Mouse (Mus musculus) forebrain, embryonic 12.5 days (tissue): ENCODE results near the gene Abtb2. TPM values are rescaled to one million over a fixed set of nuclear protein-coding genes. Genes with fewer than 3 reads are reported as not detected.

ENCODE experiments used
- ATAC-seq: fragments of 200-750 bp; cut with Nextera tagmentation; 2 replicates; pipeline ENCODE4 v1.8.0; 2017; ENCODE audit warnings: moderate TSS enrichment; ENCODE audit not compliant: low FRiP score
- H3K27ac ChIP-seq: fragments of 300-500 bp; sonication (generic); 2 replicates; pipeline ENCODE4 v1.5.1; 2016; ENCODE audit warnings: mild to moderate bottlenecking
- H3K27me3 ChIP-seq: fragments of 300-500 bp; sonication (generic); 2 replicates; pipeline ENCODE4 v1.6.1; 2016; ENCODE audit warnings: mild to moderate bottlenecking
- H3K36me3 ChIP-seq: fragments of 300-500 bp; sonication (generic); replicated peaks from 2 replicates; pipeline ENCODE4 v1.6.1; 2016; ENCODE audit warnings: mild to moderate bottlenecking
- H3K4me1 ChIP-seq: fragments of 300-500 bp; sonication (generic); 2 replicates; pipeline ENCODE4 v1.6.1; 2016
- H3K4me2 ChIP-seq: fragments of 300-500 bp; sonication (generic); 2 replicates; pipeline ENCODE4 v1.6.1; 2016; ENCODE audit warnings: mild to moderate bottlenecking, moderate library complexity
- H3K4me3 ChIP-seq: fragments of 300-500 bp; sonication (generic); replicated peaks from 2 replicates; pipeline ENCODE4 v1.5.1; 2016; ENCODE audit warnings: mild to moderate bottlenecking
- H3K9ac ChIP-seq: fragments of 300-500 bp; sonication (generic); 2 replicates; pipeline ENCODE4 v1.6.1; 2016; ENCODE audit warnings: mild to moderate bottlenecking
- H3K9me3 ChIP-seq: fragments of 300-500 bp; sonication (generic); 2 replicates; pipeline ENCODE4 v1.6.1; 2016
- WGBS: fragments of 180-500 bp; shearing (Covaris S2); methylation state at CpG from one replicate; pipeline ENCODE4 v1.1.7; 2016; 5-methylcytosine and 5-hydroxymethylcytosine counted together
- polyA plus RNA-seq: library from polyadenylated mRNA; unstranded; fragments of >200 nt; fragmentation: Nextera tagmentation; extraction: Ambion mirVana; gene quantifications from 2 replicates; pipeline ENCODE4 v1.2.1, GENCODE M21; 2016

The Abtb2 gene
- polyA plus RNA-seq, 1 experiment from 2014 or later: 14.9 TPM

- Histone ChIP-seq H3K9me3 (no peaks in the 10 kb centered on the region), H3K4me2 (no peak overlapping the region), H3K9ac (no peak overlapping the region), H3K4me1 (peaks cover 4% of the 10 kb centered on the region), H3K27ac (no peak overlapping the region), H3K36me3 (no peaks in the 10 kb centered on the region), H3K4me3 (no peak overlapping the region), H3K27me3 (no peaks in the 10 kb centered on the region; the same call in 1 of the 2 replicates)
- 100% methylated on average over 1 of the region's 1 CpGs for WGBS
- no peak for ATAC-seq
Measured at GRCm38 (mm10) chr2:103655037-103655436, 88.9 kb downstream of the Abtb2 start.

DNA sequence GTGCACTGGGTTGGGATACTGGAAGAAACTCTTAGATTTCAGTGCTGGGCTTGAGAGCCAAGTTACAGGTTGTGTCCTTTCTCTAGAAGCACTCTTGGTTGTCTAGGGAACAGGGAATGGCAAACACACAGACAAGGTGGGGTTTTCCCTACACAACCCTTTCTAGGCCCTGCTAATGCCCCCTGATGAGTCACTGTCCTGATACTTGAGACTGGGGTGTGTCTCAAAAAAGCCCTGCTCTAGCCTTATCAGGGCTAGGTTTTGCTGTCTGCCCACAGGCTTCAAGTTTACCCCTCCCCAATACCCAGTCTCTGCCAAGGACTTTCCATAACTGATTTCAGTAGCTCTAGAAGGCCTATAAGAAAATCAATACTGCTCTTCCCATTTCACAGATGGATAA is 89.9 kb downstream of the Abtb2 start:
- Histone ChIP-seq H3K27me3 (no peaks in the 10 kb centered on the region; the same call in 1 of the 2 replicates), H3K36me3 (no peaks in the 10 kb centered on the region), H3K9me3 (no peaks in the 10 kb centered on the region), H3K27ac (no peak overlapping the region), H3K4me3 (no peak overlapping the region), H3K4me2 (no peak overlapping the region), H3K4me1 (peaks cover 14% of the 10 kb centered on the region), H3K9ac (no peak overlapping the region)
- no peak for ATAC-seq

- ATAC-seq: no peak
- Histone ChIP-seq H3K27ac (no peak overlapping the region), H3K9ac (no peak overlapping the region)
Measured at GRCm38 (mm10) chr2:103659167-103659566, 93.1 kb downstream of the Abtb2 start.

GRCm38 (mm10) chr2:103659648-103660556 is 93.8 kb downstream of the Abtb2 start:
- no peaks in the 10 kb centered on the region for H3K9me3 ChIP-seq
- H3K36me3 ChIP-seq: no peaks in the 10 kb centered on the region
- H3K27me3 ChIP-seq: no peaks in the 10 kb centered on the region; the same call in 1 of the 2 replicates
- WGBS: 64% methylated on average over 15 of the region's 15 CpGs
- no peak overlapping the region for H3K4me3 ChIP-seq
- H3K27ac ChIP-seq: 0 out of 2 replicates have a peak overlapping the region, but pooled peaks have one; percentile 31
- 0 out of 2 replicates have a peak, but pooled peaks have one; percentile 23 for ATAC-seq
- no peak overlapping the region for H3K9ac ChIP-seq
- H3K4me2 ChIP-seq: no peak overlapping the region
- H3K4me1 ChIP-seq: peaks cover 27% of the 10 kb centered on the region

More at GRCm38 (mm10) chr2:103659167-103659566, 93.1 kb downstream of the Abtb2 start:
- Histone ChIP-seq H3K27me3 (no peaks in the 10 kb centered on the region; the same call in 1 of the 2 replicates), H3K4me3 (no peak overlapping the region), H3K4me1 (peaks cover 27% of the 10 kb centered on the region), H3K9me3 (no peaks in the 10 kb centered on the region), H3K4me2 (no peak overlapping the region), H3K36me3 (no peaks in the 10 kb centered on the region)
- 85% methylated on average over 4 of the region's 4 CpGs for WGBS

- Histone ChIP-seq H3K4me1 (peaks cover 27% of the 10 kb centered on the region), H3K27me3 (no peaks in the 10 kb centered on the region; the same call in 1 of the 2 replicates), H3K9ac (no peak overlapping the region), H3K9me3 (no peaks in the 10 kb centered on the region), H3K4me3 (no peak overlapping the region), H3K27ac (no peak overlapping the region), H3K36me3 (no peaks in the 10 kb centered on the region), H3K4me2 (no peak overlapping the region)
- 20% methylated on average over 1 of the region's 1 CpGs for WGBS
- ATAC-seq: no peak
Measured at GRCm38 (mm10) chr2:103661696-103662095, 95.6 kb downstream of the Abtb2 start.

GRCm38 (mm10) chr2:103662121-103662520 is 96.0 kb downstream of the Abtb2 start:
- 61% methylated on average over 4 of the region's 4 CpGs for WGBS
- no peaks in the 10 kb centered on the region; the same call in 1 of the 2 replicates for H3K27me3 ChIP-seq
- no peak overlapping the region for H3K9ac ChIP-seq
- H3K4me2 ChIP-seq: no peak overlapping the region
- H3K4me3 ChIP-seq: no peak overlapping the region
- no peaks in the 10 kb centered on the region for H3K9me3 ChIP-seq
- no peak overlapping the region for H3K27ac ChIP-seq
- H3K36me3 ChIP-seq: no peaks in the 10 kb centered on the region
- peaks cover 27% of the 10 kb centered on the region for H3K4me1 ChIP-seq
- ATAC-seq: no peak

DNA sequence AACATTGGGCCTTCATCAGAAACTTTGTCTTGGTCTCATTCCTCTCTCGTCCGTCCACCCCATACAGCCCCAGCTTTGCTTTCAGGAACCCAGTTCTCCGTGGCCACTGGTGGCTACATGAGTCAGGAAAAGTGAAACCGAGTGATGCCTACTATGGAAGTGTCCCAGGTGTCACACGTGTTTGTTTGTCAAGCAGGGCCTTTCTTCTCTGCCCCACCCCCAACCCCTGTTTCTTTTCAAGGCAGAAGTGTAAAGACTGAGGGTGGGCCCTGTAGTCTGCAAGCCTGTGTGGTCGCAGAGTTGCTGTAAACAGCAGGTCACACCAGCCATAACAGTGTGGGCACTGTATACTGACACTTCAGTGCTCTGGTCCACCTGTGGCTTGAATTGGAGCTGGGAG is 98.2 kb downstream of the Abtb2 start:
- no peaks in the 10 kb centered on the region; the same call in 1 of the 2 replicates for H3K27me3 ChIP-seq
- no peak for ATAC-seq
- H3K4me2 ChIP-seq: no peak overlapping the region
- no peak overlapping the region for H3K27ac ChIP-seq
- H3K9ac ChIP-seq: no peak overlapping the region
- 83% methylated on average over 6 of the region's 6 CpGs for WGBS
- no peak overlapping the region for H3K4me3 ChIP-seq
- no peaks in the 10 kb centered on the region for H3K36me3 ChIP-seq
- H3K9me3 ChIP-seq: no peaks in the 10 kb centered on the region
- peaks cover 38% of the 10 kb centered on the region for H3K4me1 ChIP-seq

DNA sequence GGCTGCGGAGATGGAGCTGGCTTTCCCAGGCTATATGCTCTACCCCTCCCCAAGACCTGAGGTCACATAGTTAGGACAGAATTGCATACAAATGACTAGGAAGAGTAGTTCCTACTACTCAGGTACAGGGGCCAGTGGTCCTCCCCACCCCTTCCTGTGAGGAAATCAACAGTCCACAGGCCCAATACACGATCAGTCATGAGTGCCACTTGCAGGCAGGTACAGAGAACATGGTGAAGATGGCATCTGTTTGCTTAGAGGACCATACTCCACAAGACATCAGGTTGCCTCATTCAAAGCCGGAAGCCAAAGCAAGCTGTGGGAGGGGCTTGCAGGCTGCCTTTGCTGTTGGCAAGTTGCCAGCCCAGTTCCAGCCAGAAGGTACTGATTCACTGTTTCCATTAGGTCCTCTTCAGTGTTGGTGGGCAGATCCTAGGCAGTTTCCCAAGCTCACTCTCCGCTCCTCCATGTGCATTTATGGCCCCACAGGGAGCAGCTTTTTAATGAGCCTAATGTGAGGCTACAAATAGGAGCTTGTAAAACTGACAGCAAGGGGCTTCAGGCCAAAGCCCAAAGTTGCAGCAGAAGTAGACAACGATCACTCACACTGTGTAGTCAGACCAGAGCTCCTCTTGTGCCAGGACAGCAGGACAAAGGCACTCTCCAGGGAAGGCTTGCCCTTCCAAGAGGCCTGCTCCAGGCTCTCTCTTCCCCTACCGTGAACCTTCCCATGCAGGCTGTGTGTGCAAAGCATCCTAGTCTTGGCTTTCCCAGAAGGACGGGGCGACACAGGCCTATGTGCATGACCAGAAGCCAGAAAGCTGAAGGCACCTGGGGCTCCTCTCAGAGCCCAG is 102.1 kb downstream of the Abtb2 start:
- WGBS: 64% methylated on average over 8 of the region's 8 CpGs
- Histone ChIP-seq H3K36me3 (no peaks in the 10 kb centered on the region), H3K9me3 (no peaks in the 10 kb centered on the region), H3K9ac (no peak overlapping the region), H3K27ac (no peak overlapping the region), H3K27me3 (no peaks in the 10 kb centered on the region), H3K4me2 (no peak overlapping the region), H3K4me1 (peaks cover 24% of the 10 kb centered on the region), H3K4me3 (no peak overlapping the region)
- ATAC-seq: no peak; the same call in 1 of the 2 replicates

GRCm38 (mm10) chr2:103668939-103669338 is 102.8 kb downstream of the Abtb2 start:
- Histone ChIP-seq H3K9ac (no peak overlapping the region), H3K27ac (no peak overlapping the region), H3K4me1 (peaks cover 24% of the 10 kb centered on the region), H3K36me3 (no peaks in the 10 kb centered on the region), H3K4me2 (no peak overlapping the region), H3K4me3 (no peak overlapping the region), H3K9me3 (no peaks in the 10 kb centered on the region), H3K27me3 (no peaks in the 10 kb centered on the region)
- ATAC-seq: no peak
- WGBS: 85% methylated on average over 8 of the region's 8 CpGs

DNA sequence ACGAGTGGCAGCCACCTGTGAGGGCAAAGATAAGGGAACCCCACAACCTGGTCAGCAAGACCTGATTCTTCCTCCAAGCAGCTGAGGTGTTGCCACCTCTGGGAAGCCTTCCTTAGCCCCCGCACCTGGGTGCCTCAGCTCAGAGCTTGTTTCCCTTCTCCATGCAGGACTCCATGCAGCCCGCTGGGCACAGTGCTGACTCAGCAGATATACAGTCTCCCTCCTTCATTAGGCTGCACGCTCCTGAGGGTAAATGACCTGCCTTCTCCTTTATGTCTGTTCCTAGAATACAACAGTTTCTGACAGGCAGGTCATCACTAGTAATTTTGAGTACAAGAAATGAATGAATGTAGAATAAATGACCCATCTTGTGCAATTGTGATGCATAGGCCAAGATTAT is 103.5 kb downstream of the Abtb2 start:
- ATAC-seq: no peak
- no peaks in the 10 kb centered on the region for H3K9me3 ChIP-seq
- WGBS: 66% methylated on average over 4 of the region's 4 CpGs

GRCm38 (mm10) chr2:103670276-103670680 is 104.2 kb downstream of the Abtb2 start:
- WGBS: 24% methylated on average over 3 of the region's 3 CpGs

More for the DNA sequence above, 103.5 kb downstream of the Abtb2 start:
- Histone ChIP-seq H3K9ac (no peak overlapping the region), H3K27me3 (no peaks in the 10 kb centered on the region), H3K36me3 (no peaks in the 10 kb centered on the region), H3K4me2 (no peak overlapping the region), H3K4me3 (no peak overlapping the region), H3K4me1 (peaks cover 24% of the 10 kb centered on the region), H3K27ac (no peak overlapping the region)

GRCm38 (mm10) chr2:103672573-103673119 is 106.5 kb downstream of the Abtb2 start:
- no peak overlapping the region for H3K9ac ChIP-seq
- no peak overlapping the region for H3K4me2 ChIP-seq
- no peak overlapping the region for H3K27ac ChIP-seq
- no peaks in the 10 kb centered on the region for H3K36me3 ChIP-seq
- H3K27me3 ChIP-seq: no peaks in the 10 kb centered on the region
- H3K4me3 ChIP-seq: no peak overlapping the region
- 85% methylated on average over 7 of the region's 7 CpGs for WGBS
- H3K4me1 ChIP-seq: peaks cover 31% of the 10 kb centered on the region
- H3K9me3 ChIP-seq: no peaks in the 10 kb centered on the region
- no peak for ATAC-seq

More at GRCm38 (mm10) chr2:103670276-103670680, 104.2 kb downstream of the Abtb2 start:
- Histone ChIP-seq H3K27me3 (no peaks in the 10 kb centered on the region), H3K27ac (peak overlapping the region; percentile 75), H3K9me3 (no peaks in the 10 kb centered on the region), H3K9ac (no peak overlapping the region), H3K36me3 (no peaks in the 10 kb centered on the region), H3K4me3 (no peak overlapping the region), H3K4me2 (no peak overlapping the region), H3K4me1 (peaks cover 24% of the 10 kb centered on the region)
- ATAC-seq: peak; percentile 68; the same call in 1 of the 2 replicates
